In the genomic region with DNA sequence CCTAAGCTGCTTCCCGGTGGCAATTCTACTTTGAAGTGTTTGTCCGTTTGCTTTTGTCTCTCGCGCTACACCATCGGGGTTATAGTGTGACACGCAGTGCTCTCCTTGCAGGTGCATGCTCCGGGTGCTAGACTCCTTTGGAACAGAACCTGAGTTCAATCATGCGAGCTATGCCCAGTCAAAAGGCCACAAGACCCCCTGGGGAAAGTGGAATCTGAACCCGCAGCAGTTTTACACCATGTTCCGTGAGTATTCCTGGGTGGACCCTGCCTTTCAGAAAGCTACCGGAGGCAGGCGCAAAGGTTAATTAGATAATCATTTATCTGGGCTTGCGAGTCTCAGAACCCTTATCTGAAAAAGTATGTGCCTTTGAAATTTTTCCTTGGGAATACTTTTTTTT, we compare ENCODE assay signal across 22 mouse cellular contexts.
DNase-seq lines count a peak whose midpoint lies in the region; ATAC-seq and TF ChIP-seq lines count a peak whose summit lies in the region.
"Had no signal": no experiment of that assay in that cellular context is flagged by ENCODE, and none has a peak within 500 bp of the region (broad histone marks: within the 10 kb centered on the region; RNA-seq: fewer than 3 reads in every experiment).

No protein-coding gene starts in this region.

- no peaks in the 10 kb centered on the region for H3K9me3 ChIP-seq in liver, embryonic 15.5 days (replicated peaks)
- no peaks in the 10 kb centered on the region for H3K9me3 ChIP-seq in stomach, postnatal 0 days (ENCODE audit: control insufficient read depth, low read length)
- H3K9me3 ChIP-seq: forebrain, embryonic 13.5 days; limb, embryonic 10.5 days; liver, embryonic 13.5 days; lung, embryonic 15.5 days; midbrain, embryonic 15.5 days; neural tube, embryonic 12.5 days had no signal

- no peak overlapping the region for H3K27ac ChIP-seq in liver, embryonic 15.5 days (replicated peaks)
- H3K27ac ChIP-seq in stomach, postnatal 0 days (replicated peaks) = no peak overlapping the region
- H3K27ac ChIP-seq: forebrain, embryonic 13.5 days; limb, embryonic 10.5 days; liver, embryonic 13.5 days; lung, embryonic 15.5 days; midbrain, embryonic 15.5 days; neural tube, embryonic 12.5 days had no signal

- no peak for DNase-seq in liver
- peak; percentile 87 to 92 for DNase-seq in kidney, adult 8-10 months
- peak; percentile 86 for DNase-seq in kidney, postnatal 14 days
- DNase-seq in stomach, postnatal 0 days (ENCODE audit: low spot score) = no peak
- no peak for DNase-seq in gastrocnemius, postnatal 25 days
- DNase-seq in heart, adult 9 months (ENCODE audit: low spot score in 2 of 2) = no peak
- DNase-seq: adrenal gland, adult 2 months; cerebellum, adult 18-20 months; cerebellum, postnatal 14 days; embryo, embryonic 11 days; liver, embryonic 13.5 days; right cerebral cortex, postnatal 25 days; thymus, postnatal 36 days had no signal

- no peak overlapping the region for H3K4me3 ChIP-seq in liver, embryonic 15.5 days (replicated peaks)
- no peak overlapping the region for H3K4me3 ChIP-seq in stomach, postnatal 0 days (ENCODE audit: low read depth, low read length)
- H3K4me3 ChIP-seq: forebrain, embryonic 13.5 days; limb, embryonic 10.5 days; liver, embryonic 13.5 days; lung, embryonic 15.5 days; midbrain, embryonic 15.5 days; neural tube, embryonic 12.5 days had no signal

- H3K27me3 ChIP-seq in liver, embryonic 15.5 days = no peaks in the 10 kb centered on the region
- no peaks in the 10 kb centered on the region for H3K27me3 ChIP-seq in stomach, postnatal 0 days (ENCODE audit: control insufficient read depth, insufficient read depth, low read length)
- H3K27me3 ChIP-seq: forebrain, embryonic 13.5 days; liver, embryonic 13.5 days; lung, embryonic 15.5 days; midbrain, embryonic 15.5 days; neural tube, embryonic 12.5 days had no signal

- no peak overlapping the region for H3K9ac ChIP-seq in liver, embryonic 15.5 days
- no peak overlapping the region for H3K9ac ChIP-seq in stomach, postnatal 0 days (ENCODE audit: low read length)
- H3K9ac ChIP-seq: forebrain, embryonic 13.5 days; liver, embryonic 13.5 days; lung, embryonic 15.5 days; midbrain, embryonic 15.5 days; neural tube, embryonic 12.5 days had no signal

- no peaks in the 10 kb centered on the region; the same call in 1 of the 2 replicates for H3K4me1 ChIP-seq in liver, embryonic 15.5 days (replicated peaks)
- H3K4me1 ChIP-seq in stomach, postnatal 0 days (replicated peaks; ENCODE audit: control insufficient read depth, insufficient read depth) = no peaks in the 10 kb centered on the region
- H3K4me1 ChIP-seq: lung, embryonic 15.5 days; midbrain, embryonic 15.5 days had no signal

- H3K36me3 ChIP-seq in liver, embryonic 15.5 days (replicated peaks) = no peaks in the 10 kb centered on the region
- 0 out of 2 replicates have a peak, but pooled peaks cover 2% of the 10 kb centered on the region for H3K36me3 ChIP-seq in stomach, postnatal 0 days (ENCODE audit: control insufficient read depth, insufficient read depth, low read length)
- H3K36me3 ChIP-seq: liver, embryonic 13.5 days; lung, embryonic 15.5 days; midbrain, embryonic 15.5 days had no signal

- TF ChIP-seq EP300 in stomach, postnatal 0 days (optimal IDR thresholded peaks at IDR 0.05) = no peak

- ATAC-seq in liver, embryonic 15.5 days (ENCODE audit: insufficient read depth) = no peak
- 0 out of 2 replicates have a peak, but pooled peaks have one; percentile 18 for ATAC-seq in stomach, postnatal 0 days (ENCODE audit: low FRiP score, low TSS enrichment)
- no peak for ATAC-seq in megakaryocyte progenitor cell, adult 5-6 weeks (replicated peaks; ENCODE audit: poor library complexity)
- ATAC-seq: CD4-positive, CD25-positive, alpha-beta regulatory T cell, adult 4 months; forebrain, embryonic 13.5 days; midbrain, embryonic 15.5 days had no signal

- no peak for TF ChIP-seq CTCF in stomach, postnatal 0 days (IDR thresholded peaks at IDR 0.05; ENCODE audit: low read depth)

- 71% methylated on average over 13 of the region's 13 CpGs for WGBS in liver, embryonic 15.5 days (ENCODE audit: insufficient replicate concordance)
- 73% methylated on average over 13 of the region's 13 CpGs for WGBS in stomach, postnatal 0 days

- H3K4me2 ChIP-seq in liver, embryonic 15.5 days = 0 out of 2 replicates have a peak overlapping the region, but pooled peaks have one; percentile 7
- peak overlapping the region; percentile 27; the same call in 1 of the 2 replicates for H3K4me2 ChIP-seq in stomach, postnatal 0 days (replicated peaks; ENCODE audit: low read depth)
- H3K4me2 ChIP-seq: forebrain, embryonic 13.5 days; heart, embryonic 11.5 days; liver, embryonic 13.5 days; lung, embryonic 15.5 days; midbrain, embryonic 15.5 days; neural tube, embryonic 12.5 days had no signal

Comparison
In these comparisons a context has a peak if more than half of its experiments do, and no peak if none do; other contexts are left out.
1. DNase-seq: peak in kidney, adult 8-10 months (2 of 2) and kidney, postnatal 14 days (single experiment); none in liver (single experiment), stomach, postnatal 0 days (single experiment), gastrocnemius, postnatal 25 days (single experiment) and heart, adult 9 months (0 of 2).